Mouse (Mus musculus) heart, postnatal 0 days (tissue): ENCODE data around the gene Gm5105.

Source experiments
- CTCF ChIP-seq: IDR thresholded peaks from 2 replicates; pipeline ENCODE4 v1.5.1; 2016; ENCODE audit warnings: antibody characterized with exemption, control low read depth, low read depth
- EP300 ChIP-seq: IDR thresholded peaks from 2 replicates; pipeline ENCODE4 v1.6.1; 2016; ENCODE audit warnings: antibody characterized with exemption, low read depth

DNA sequence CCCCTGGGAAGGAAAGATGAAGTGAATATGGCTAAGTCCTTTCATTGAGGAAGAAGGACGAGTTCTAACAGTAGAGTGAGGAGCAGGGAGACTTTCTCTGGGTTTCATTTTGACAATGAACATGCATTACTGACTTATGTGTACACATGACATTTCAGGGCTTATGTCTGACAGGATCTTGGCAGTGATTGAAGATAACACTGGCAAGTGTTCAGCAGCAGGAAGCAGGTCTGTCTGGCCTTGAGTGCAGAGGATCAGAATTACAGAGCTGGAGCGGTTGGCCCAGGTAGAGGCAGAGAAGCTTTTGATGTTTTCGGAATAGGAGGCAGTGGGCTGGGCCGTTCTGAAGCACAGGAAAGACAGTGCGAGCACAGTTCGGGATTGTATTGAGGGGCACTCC, 59.0 kb downstream of the Gm5105 start:
- TF ChIP-seq CTCF, result no peak
- TF ChIP-seq EP300, result no peak
